In genomic region chr12:114981476-114982136, GRCm38 (mm10) we compare ENCODE assay signal across 13 mouse cellular contexts.
A peak's percentile ranks its signal among the peaks of the same experiment; 100 is the strongest.
DNase-seq lines count a peak whose midpoint lies in the region; ATAC-seq and TF ChIP-seq lines count a peak whose summit lies in the region.
"Had no signal": no experiment of that assay in that cellular context is flagged by ENCODE, and none has a peak within 500 bp of the region (broad histone marks: within the 10 kb centered on the region; RNA-seq: fewer than 3 reads in every experiment).

No protein-coding gene starts in this region.

- H3K4me3 ChIP-seq in liver, embryonic 14.5 days (ENCODE audit: insufficient read depth in 1 of 2, low read depth in 2 of 2, low read length in 2 of 2), result no peak overlapping the region
- H3K4me3 ChIP-seq in liver, embryonic 12.5 days, result no peak overlapping the region
- no peak overlapping the region for H3K4me3 ChIP-seq in forebrain, embryonic 15.5 days
- H3K4me3 ChIP-seq: forebrain, embryonic 12.5 days; midbrain, embryonic 13.5 days had no signal

- no peaks in the 10 kb centered on the region for H3K36me3 ChIP-seq in liver, embryonic 14.5 days (replicated peaks; ENCODE audit: control insufficient read depth, insufficient read depth, low read depth)
- no peaks in the 10 kb centered on the region for H3K36me3 ChIP-seq in liver, embryonic 12.5 days
- H3K36me3 ChIP-seq in forebrain, embryonic 15.5 days, result no peaks in the 10 kb centered on the region
- H3K36me3 ChIP-seq: forebrain, embryonic 12.5 days; G1E; midbrain, embryonic 13.5 days had no signal

- H3K27me3 ChIP-seq in liver, embryonic 14.5 days (ENCODE audit: control insufficient read depth, insufficient read depth, low read length), result no peaks in the 10 kb centered on the region
- H3K27me3 ChIP-seq in liver, embryonic 12.5 days (replicated peaks), result no peaks in the 10 kb centered on the region
- no peaks in the 10 kb centered on the region for H3K27me3 ChIP-seq in forebrain, embryonic 15.5 days
- H3K27me3 ChIP-seq: forebrain, embryonic 12.5 days; midbrain, embryonic 13.5 days had no signal

- no peaks in the 10 kb centered on the region for H3K9me3 ChIP-seq in liver, embryonic 14.5 days (ENCODE audit: control insufficient read depth, low read length)
- H3K9me3 ChIP-seq in liver, embryonic 12.5 days (replicated peaks), result 0 out of 2 replicates have a peak, but pooled peaks cover 4% of the 10 kb centered on the region
- H3K9me3 ChIP-seq in forebrain, embryonic 15.5 days, result peaks cover 10% of the 10 kb centered on the region; the same call in 1 of the 2 replicates

- no peak overlapping the region for H3K9ac ChIP-seq in liver, embryonic 14.5 days (replicated peaks)
- H3K9ac ChIP-seq in liver, embryonic 12.5 days, result no peak overlapping the region
- H3K9ac ChIP-seq in forebrain, embryonic 15.5 days (replicated peaks), result no peak overlapping the region
- H3K9ac ChIP-seq: forebrain, embryonic 12.5 days; midbrain, embryonic 13.5 days had no signal

- no peak overlapping the region for H3K27ac ChIP-seq in liver, embryonic 14.5 days
- no peak overlapping the region for H3K27ac ChIP-seq in liver, embryonic 12.5 days
- no peak overlapping the region for H3K27ac ChIP-seq in forebrain, embryonic 15.5 days (replicated peaks)
- H3K27ac ChIP-seq: forebrain, embryonic 12.5 days; midbrain, embryonic 13.5 days had no signal

- no peak for TF ChIP-seq EP300 in liver, embryonic 14.5 days (IDR thresholded peaks at IDR 0.05; ENCODE audit: low read depth)

- H3K4me1 ChIP-seq in liver, embryonic 14.5 days (replicated peaks; ENCODE audit: control insufficient read depth in 2 of 2, insufficient read depth in 2 of 2, low read length in 1 of 2), result no peaks in the 10 kb centered on the region
- H3K4me1 ChIP-seq in liver, embryonic 12.5 days, result no peaks in the 10 kb centered on the region
- H3K4me1 ChIP-seq in forebrain, embryonic 15.5 days, result no peaks in the 10 kb centered on the region
- H3K4me1 ChIP-seq: forebrain, embryonic 12.5 days; midbrain, embryonic 13.5 days had no signal

- ATAC-seq in liver, embryonic 14.5 days (ENCODE audit: insufficient read depth), result no peak
- ATAC-seq in liver, embryonic 12.5 days, result no peak
- ATAC-seq in forebrain, embryonic 15.5 days (replicated peaks), result no peak
- ATAC-seq: midbrain, embryonic 13.5 days had no signal

- WGBS in liver, embryonic 14.5 days (ENCODE audit: insufficient replicate concordance), result 49% methylated on average over 5 of the region's 5 CpGs
- 56% methylated on average over 5 of the region's 5 CpGs for WGBS in liver, embryonic 12.5 days (ENCODE audit: insufficient replicate concordance)
- 79% methylated on average over 5 of the region's 5 CpGs for WGBS in forebrain, embryonic 15.5 days

- DNase-seq in liver, embryonic 14.5 days (ENCODE audit: low read depth in 3 of 3, low spot score in 3 of 3), result no peak
- DNase-seq in R1 (ENCODE audit: low read depth, low spot score), result peak; percentile 44
- DNase-seq in induced T-regulatory cell, adult 2 months (ENCODE audit: low read depth), result peak; percentile 82
- DNase-seq in thymus, postnatal 10 days (ENCODE audit: low spot score in 2 of 2), result peak; percentile 54 to 67
- no peak for DNase-seq in ovary, adult 18-20 months (ENCODE audit: low spot score)
- DNase-seq in gastrocnemius, postnatal 25 days, result no peak
- DNase-seq: heart, adult 18-20 months; kidney, postnatal 14 days had no signal

- no peak overlapping the region for H3K4me2 ChIP-seq in liver, embryonic 14.5 days (ENCODE audit: low read depth)
- H3K4me2 ChIP-seq in liver, embryonic 12.5 days, result no peak overlapping the region
- no peak overlapping the region for H3K4me2 ChIP-seq in forebrain, embryonic 15.5 days (replicated peaks)
- H3K4me2 ChIP-seq: forebrain, embryonic 12.5 days; midbrain, embryonic 13.5 days had no signal

- TF ChIP-seq CTCF in liver, embryonic 14.5 days (IDR thresholded peaks at IDR 0.05; ENCODE audit: low read depth), result peak; percentile 15; the same call in 1 of the 2 replicates

Comparison
In these comparisons a context has a peak if more than half of its experiments do, and no peak if none do; other contexts are left out.
1. DNase-seq: peak in R1 (single experiment), induced T-regulatory cell, adult 2 months (single experiment) and thymus, postnatal 10 days (2 of 2); none in liver, embryonic 14.5 days (0 of 3), ovary, adult 18-20 months (single experiment) and gastrocnemius, postnatal 25 days (single experiment).